Mouse (Mus musculus): ENCODE results near the gene Ddx39b. TPM values are rescaled to one million over a fixed set of nuclear protein-coding genes. Genes with fewer than 3 reads are reported as not detected.
"Not testable (repeated sequence)": the region's sequence is repeated elsewhere in the genome, so short reads cannot be mapped to it uniquely, and the experiment has no call there.

Ddx39b gene
- polyA plus RNA-seq, 1 experiment from 2014 or later = 717 TPM

DNA sequence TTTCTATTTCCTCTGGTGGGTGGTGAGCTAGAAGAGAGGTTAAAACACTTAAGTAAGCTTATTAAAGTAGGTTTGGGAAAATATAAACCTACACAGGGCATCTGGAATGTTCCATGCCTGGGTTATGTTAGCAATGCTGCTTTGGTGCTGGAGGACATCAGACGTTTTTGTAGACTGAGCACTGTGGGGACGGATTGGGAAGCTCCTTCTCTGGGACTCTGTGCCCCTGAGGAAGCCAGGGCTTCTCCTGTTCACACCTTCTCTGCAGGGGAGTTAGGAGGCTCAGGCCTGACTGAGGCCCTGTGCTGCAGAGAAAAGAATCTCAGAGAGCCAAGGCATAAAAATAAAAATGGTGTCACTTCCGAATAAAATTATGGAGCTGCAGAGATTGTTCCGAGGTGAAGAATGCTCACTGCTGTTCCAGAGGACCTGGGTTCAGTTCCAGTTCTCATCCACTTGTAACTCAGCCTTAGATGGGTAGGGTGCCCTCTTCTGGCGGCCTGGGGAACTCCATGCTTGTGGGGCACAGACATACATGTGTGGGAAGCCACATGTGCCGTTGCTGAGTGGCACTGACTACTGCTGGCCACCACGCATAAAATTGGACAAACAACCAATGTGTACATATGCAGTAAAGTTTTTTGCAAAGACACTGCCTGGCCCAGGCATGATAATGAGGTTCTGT is 58.9 kb downstream of the Ddx39b start:
- not testable (repeated sequence) for H3K27me3 ChIP-seq (ENCODE audit: control insufficient read depth, insufficient read depth, low read length); ATAC-seq (replicated peaks; ENCODE audit: low FRiP score); H3K36me3 ChIP-seq (ENCODE audit: control insufficient read depth, insufficient read depth, low read length); H3K4me2 ChIP-seq (ENCODE audit: low read depth, low read length, severe bottlenecking); H3K9ac ChIP-seq (ENCODE audit: low read length); H3K27ac ChIP-seq (ENCODE audit: low read depth, low read length); H3K4me1 ChIP-seq (replicated peaks; ENCODE audit: control insufficient read depth, insufficient read depth, low read length); H3K9me3 ChIP-seq (ENCODE audit: control insufficient read depth, low read length); DNase-seq (ENCODE audit: low spot score); H3K4me3 ChIP-seq (ENCODE audit: low read depth, low read length)
- 84% methylated on average over 7 of the region's 7 CpGs for WGBS

DNA sequence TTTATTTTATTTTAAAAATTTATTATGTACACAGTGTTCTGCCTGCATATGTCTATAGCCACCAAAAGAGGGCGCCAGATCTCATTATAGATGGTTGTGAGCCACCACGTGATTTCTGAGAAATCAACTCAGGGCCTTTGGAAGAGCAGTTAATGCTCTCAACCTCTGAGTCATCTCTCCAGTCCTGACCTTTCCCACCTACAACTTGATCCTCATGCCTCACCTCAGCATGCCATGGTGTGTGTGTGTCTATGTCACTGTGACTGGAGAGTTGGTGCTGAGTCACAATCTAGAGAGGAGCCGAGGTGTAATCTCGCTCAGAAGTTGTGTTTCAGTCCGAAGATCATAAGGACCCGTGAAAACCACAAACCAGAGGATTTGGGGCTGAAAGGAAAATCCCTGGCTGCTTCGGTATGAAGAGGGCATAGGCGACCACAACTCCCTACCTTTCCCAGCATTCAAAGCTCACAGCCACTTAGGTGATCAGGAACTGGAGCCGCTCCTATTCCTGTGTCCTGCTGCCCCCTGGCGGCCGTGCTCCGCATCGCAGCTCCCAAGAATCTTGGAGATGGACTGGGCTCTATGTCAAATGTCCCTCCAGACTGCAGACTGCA is 60.2 kb downstream of the Ddx39b start:
- Histone ChIP-seq H3K9ac (ENCODE audit: low read length) (no peak overlapping the region), H3K36me3 (ENCODE audit: control insufficient read depth, insufficient read depth, low read length) (no peaks in the 10 kb centered on the region), H3K4me3 (ENCODE audit: low read depth, low read length) (no peak overlapping the region), H3K4me1 (replicated peaks; ENCODE audit: control insufficient read depth, insufficient read depth, low read length) (no peaks in the 10 kb centered on the region), H3K27me3 (ENCODE audit: control insufficient read depth, insufficient read depth, low read length) (no peaks in the 10 kb centered on the region), H3K9me3 (ENCODE audit: control insufficient read depth, low read length) (no peaks in the 10 kb centered on the region), H3K27ac (ENCODE audit: low read depth, low read length) (no peak overlapping the region), H3K4me2 (ENCODE audit: low read depth, low read length, severe bottlenecking) (no peak overlapping the region)
- DNase-seq (ENCODE audit: low spot score) (peak; percentile 89), ATAC-seq (replicated peaks; ENCODE audit: low FRiP score) (no peak)
- WGBS = 24% methylated on average over 13 of the region's 13 CpGs

DNA sequence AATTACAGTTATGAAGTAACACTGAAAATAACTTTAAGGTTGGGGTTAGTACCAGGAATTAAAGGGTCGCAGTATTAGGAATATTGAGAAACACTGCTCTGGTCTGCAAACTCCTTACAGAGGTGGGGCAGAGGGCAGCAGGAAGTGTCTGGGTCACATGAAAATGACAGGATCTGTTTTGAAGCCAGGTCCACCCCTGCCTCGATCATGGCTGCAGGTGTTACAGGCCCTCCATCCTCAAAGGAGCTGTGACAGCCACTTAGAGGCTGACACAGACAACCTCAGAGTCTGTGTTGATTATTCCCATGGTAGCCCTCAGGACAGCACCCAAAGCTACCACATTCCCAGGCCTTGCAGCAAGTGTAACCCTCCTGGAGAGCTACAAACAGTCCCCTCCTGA is 61.7 kb downstream of the Ddx39b start:
- H3K9me3 ChIP-seq (ENCODE audit: control insufficient read depth, low read length) = no peaks in the 10 kb centered on the region
- no peak overlapping the region for H3K27ac ChIP-seq (ENCODE audit: low read depth, low read length)
- no peak overlapping the region for H3K9ac ChIP-seq (ENCODE audit: low read length)
- no peak overlapping the region for H3K4me2 ChIP-seq (ENCODE audit: low read depth, low read length, severe bottlenecking)
- DNase-seq (ENCODE audit: low spot score) = no peak
- no peaks in the 10 kb centered on the region; the same call in 1 of the 2 replicates for H3K27me3 ChIP-seq (ENCODE audit: control insufficient read depth, insufficient read depth, low read length)
- H3K4me3 ChIP-seq (ENCODE audit: low read depth, low read length) = no peak overlapping the region
- no peak for ATAC-seq (replicated peaks; ENCODE audit: low FRiP score)
- WGBS = 89% methylated on average over 2 of the region's 2 CpGs
- no peaks in the 10 kb centered on the region for H3K4me1 ChIP-seq (replicated peaks; ENCODE audit: control insufficient read depth, insufficient read depth, low read length)
- no peaks in the 10 kb centered on the region for H3K36me3 ChIP-seq (ENCODE audit: control insufficient read depth, insufficient read depth, low read length)

Small RNA genes within 50 kb of the gene (microRNA-seq; reads per million reads assigned to microRNA genes)
- gene Mir6973a (ENCODE audit: insufficient number of aligned reads) (not detected), gene Mir6974 (ENCODE audit: insufficient number of aligned reads) (not detected), gene Mir6975 (ENCODE audit: insufficient number of aligned reads) (6.7 reads per million), gene Mir8094 (ENCODE audit: insufficient number of aligned reads) (not detected)

Other genes with a start within 250 kb of the Ddx39b start
- 169 and 174 TPM in 2 replicates for gene Vars, start 240.8 kb upstream of the Ddx39b start, polyA plus RNA-seq (2014; fragmentation: Nextera tagmentation; extraction: Ambion mirVana)
- gene Vwa7, start 225.2 kb upstream of the Ddx39b start, polyA plus RNA-seq (2014; fragmentation: Nextera tagmentation; extraction: Ambion mirVana) = 0.15 and 0.27 TPM in 2 replicates
- 4.0 and 4.1 TPM in 2 replicates for gene Sapcd1, start 213.7 kb upstream of the Ddx39b start, polyA plus RNA-seq (2014; fragmentation: Nextera tagmentation; extraction: Ambion mirVana)
- 5.8 and 7.9 TPM in 2 replicates for gene Msh5, start 195.0 kb upstream of the Ddx39b start, polyA plus RNA-seq (2014; fragmentation: Nextera tagmentation; extraction: Ambion mirVana)
- 67.7 and 74.5 TPM in 2 replicates for gene Clic1, start 191.8 kb upstream of the Ddx39b start, polyA plus RNA-seq (2014; fragmentation: Nextera tagmentation; extraction: Ambion mirVana)
- 489 and 543 TPM in 2 replicates for gene Ddah2, start 182.7 kb upstream of the Ddx39b start, polyA plus RNA-seq (2014; fragmentation: Nextera tagmentation; extraction: Ambion mirVana)
- 0.20 TPM in 1 of 2 replicates, not detected in the other for gene Ly6g6c, start 176.4 kb upstream of the Ddx39b start, polyA plus RNA-seq (2014; fragmentation: Nextera tagmentation; extraction: Ambion mirVana)
- gene Mpig6b, start 175.6 kb upstream of the Ddx39b start, polyA plus RNA-seq (2014; fragmentation: Nextera tagmentation; extraction: Ambion mirVana) = 1.3 and 1.6 TPM in 2 replicates
- gene Ly6g6e, start 164.8 kb upstream of the Ddx39b start, polyA plus RNA-seq (2014; fragmentation: Nextera tagmentation; extraction: Ambion mirVana) = 0.39 and 0.57 TPM in 2 replicates
- gene Ly6g6d, start 163.7 kb upstream of the Ddx39b start, polyA plus RNA-seq (2014; fragmentation: Nextera tagmentation; extraction: Ambion mirVana) = 1.7 and 1.8 TPM in 2 replicates
- gene Ly6g6f, start 156.1 kb upstream of the Ddx39b start, polyA plus RNA-seq (2014; fragmentation: Nextera tagmentation; extraction: Ambion mirVana) = 0.72 and 0.88 TPM in 2 replicates
- gene Abhd16a, start 152.5 kb upstream of the Ddx39b start, polyA plus RNA-seq (2014; fragmentation: Nextera tagmentation; extraction: Ambion mirVana) = 52.6 and 53.8 TPM in 2 replicates
- not detected in 2 replicates for gene Ly6g5c, start 133.5 kb upstream of the Ddx39b start, polyA plus RNA-seq (2014; fragmentation: Nextera tagmentation; extraction: Ambion mirVana)
- gene Ly6g5b, start 126.3 kb upstream of the Ddx39b start, polyA plus RNA-seq (2014; fragmentation: Nextera tagmentation; extraction: Ambion mirVana) = 1.4 and 1.9 TPM in 2 replicates
- gene Gpank1, start 120.3 kb upstream of the Ddx39b start, polyA plus RNA-seq (2014; fragmentation: Nextera tagmentation; extraction: Ambion mirVana) = 29.5 and 33.7 TPM in 2 replicates
- 296 and 297 TPM in 2 replicates for gene Csnk2b, start 119.7 kb upstream of the Ddx39b start, polyA plus RNA-seq (2014; fragmentation: Nextera tagmentation; extraction: Ambion mirVana)
- 8.6 and 8.7 TPM in 2 replicates for gene D17H6S53E, start 115.4 kb upstream of the Ddx39b start, polyA plus RNA-seq (2014; fragmentation: Nextera tagmentation; extraction: Ambion mirVana)
- gene Apom, start 109.7 kb upstream of the Ddx39b start, polyA plus RNA-seq (2014; fragmentation: Nextera tagmentation; extraction: Ambion mirVana) = 0.64 and 0.88 TPM in 2 replicates
- gene Bag6, start 106.6 kb upstream of the Ddx39b start, polyA plus RNA-seq (2014; fragmentation: Nextera tagmentation; extraction: Ambion mirVana) = 96.6 and 100 TPM in 2 replicates
- gene Prrc2a, start 76.8 kb upstream of the Ddx39b start, polyA plus RNA-seq (2014; fragmentation: Nextera tagmentation; extraction: Ambion mirVana) = 277 and 281 TPM in 2 replicates
- 2.9 and 3.5 TPM in 2 replicates for gene Aif1, start 65.7 kb upstream of the Ddx39b start, polyA plus RNA-seq (2014; fragmentation: Nextera tagmentation; extraction: Ambion mirVana)
- 3.8 and 4.7 TPM in 2 replicates for gene Lst1, start 53.3 kb upstream of the Ddx39b start, polyA plus RNA-seq (2014; fragmentation: Nextera tagmentation; extraction: Ambion mirVana)
- gene Ltb, start 47.3 kb upstream of the Ddx39b start, polyA plus RNA-seq (2014; fragmentation: Nextera tagmentation; extraction: Ambion mirVana) = 0.17 and 0.41 TPM in 2 replicates
- not detected in 2 replicates for gene Tnf, start 39.7 kb upstream of the Ddx39b start, polyA plus RNA-seq (2014; fragmentation: Nextera tagmentation; extraction: Ambion mirVana)
- not detected in 2 replicates for gene Lta, start 36.4 kb upstream of the Ddx39b start, polyA plus RNA-seq (2014; fragmentation: Nextera tagmentation; extraction: Ambion mirVana)
- gene Gm16181, start 20.9 kb upstream of the Ddx39b start, polyA plus RNA-seq (2014; fragmentation: Nextera tagmentation; extraction: Ambion mirVana) = 0.85 TPM in 1 of 2 replicates, not detected in the other
- 12.1 and 14.2 TPM in 2 replicates for gene Atp6v1g2, start 8.1 kb upstream of the Ddx39b start, polyA plus RNA-seq (2014; fragmentation: Nextera tagmentation; extraction: Ambion mirVana)
- 4.3 and 5.5 TPM in 2 replicates for gene Nfkbil1, start 6.0 kb upstream of the Ddx39b start, polyA plus RNA-seq (2014; fragmentation: Nextera tagmentation; extraction: Ambion mirVana)
- gene H2-D1, start 21.0 kb downstream of the Ddx39b start, polyA plus RNA-seq (2014; fragmentation: Nextera tagmentation; extraction: Ambion mirVana) = 45.8 and 51.2 TPM in 2 replicates
- not detected in 2 replicates for gene H2-Q1, start 78.7 kb downstream of the Ddx39b start, polyA plus RNA-seq (2014; fragmentation: Nextera tagmentation; extraction: Ambion mirVana)
- gene H2-Q2, start 100.5 kb downstream of the Ddx39b start, polyA plus RNA-seq (2014; fragmentation: Nextera tagmentation; extraction: Ambion mirVana) = 0.31 and 0.53 TPM in 2 replicates
- gene H2-Q4, start 137.9 kb downstream of the Ddx39b start, polyA plus RNA-seq (2014; fragmentation: Nextera tagmentation; extraction: Ambion mirVana) = 1.7 and 2.1 TPM in 2 replicates
- gene H2-Q6, start 183.1 kb downstream of the Ddx39b start, polyA plus RNA-seq (2014; fragmentation: Nextera tagmentation; extraction: Ambion mirVana) = 0.72 and 1.2 TPM in 2 replicates
- gene H2-Q7, start 197.4 kb downstream of the Ddx39b start, polyA plus RNA-seq (2014; fragmentation: Nextera tagmentation; extraction: Ambion mirVana) = 10.5 and 10.6 TPM in 2 replicates
- gene H2-Q10, start 228.3 kb downstream of the Ddx39b start, polyA plus RNA-seq (2014; fragmentation: Nextera tagmentation; extraction: Ambion mirVana) = 0.07 and 0.12 TPM in 2 replicates